Mouse (Mus musculus): ENCODE results near the gene Bend6. TPM values are rescaled to one million over a fixed set of nuclear protein-coding genes. Genes with fewer than 3 reads are reported as not detected.

Bend6 gene
- polyA plus RNA-seq (2015; fragmentation: Nextera tagmentation; extraction: Ambion mirVana): 0.88 and 1.3 TPM in 2 replicates

DNA sequence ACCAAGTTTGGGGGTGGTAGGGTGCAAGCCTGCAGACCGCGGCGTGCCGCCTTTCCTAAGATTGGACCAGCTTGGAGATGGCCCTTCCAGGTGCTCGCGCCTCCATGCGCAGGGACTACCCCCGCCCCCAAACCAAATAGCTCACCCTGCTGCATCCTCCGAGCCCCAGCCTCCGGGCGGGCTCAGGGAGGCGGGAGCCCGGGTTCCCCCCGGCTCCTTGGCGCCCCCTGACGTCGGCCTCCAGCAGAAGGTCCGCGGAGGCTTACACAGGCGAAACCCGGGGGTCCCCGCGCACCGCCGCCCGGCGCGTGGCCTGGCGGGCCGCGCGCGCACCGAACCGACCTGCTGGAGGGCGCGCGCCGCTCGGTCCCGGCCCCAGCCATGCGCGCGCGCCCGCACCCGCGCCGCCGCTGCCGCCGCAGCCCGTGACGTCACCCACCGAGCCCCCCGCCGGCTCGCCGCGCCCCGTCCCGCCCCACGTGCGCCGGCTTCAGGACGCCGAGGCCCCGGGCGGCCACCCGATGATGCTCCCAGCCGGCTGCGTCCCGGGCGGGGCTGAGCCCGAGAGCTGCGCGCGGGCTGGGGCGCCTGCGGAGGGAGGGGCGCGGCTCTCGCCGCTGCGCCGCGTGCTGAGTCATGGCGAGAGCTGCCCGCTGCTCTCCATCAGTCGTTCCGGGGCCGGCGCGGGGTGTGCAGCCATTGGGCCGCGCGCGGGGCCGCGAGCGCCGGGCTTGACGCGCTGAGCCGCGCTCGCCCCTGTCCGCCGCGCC, at the start of gene Bend6:
Bend6 (minus strand) TSS at position 396 of the 770 bp plus-strand sequence.
- under 1% methylated on average over 90 of the region's 110 CpGs for WGBS
- H3K4me2 ChIP-seq (replicated peaks): peak within 1 kb of the TSS; percentile 98
- peak within 1 kb of the TSS; percentile 42 for H3K9ac ChIP-seq
- H3K36me3 ChIP-seq: no peaks in the 10 kb centered on the region
- H3K9me3 ChIP-seq: no peaks in the 10 kb centered on the region
- H3K27ac ChIP-seq: no peak within 1 kb of the TSS
- ATAC-seq: peak; percentile 91
- H3K27me3 ChIP-seq (replicated peaks): peaks cover 35% of the 10 kb centered on the region
- H3K4me1 ChIP-seq (replicated peaks): peaks cover 16% of the 10 kb centered on the region
- peak within 1 kb of the TSS; percentile 59 for H3K4me3 ChIP-seq (replicated peaks)

DNA sequence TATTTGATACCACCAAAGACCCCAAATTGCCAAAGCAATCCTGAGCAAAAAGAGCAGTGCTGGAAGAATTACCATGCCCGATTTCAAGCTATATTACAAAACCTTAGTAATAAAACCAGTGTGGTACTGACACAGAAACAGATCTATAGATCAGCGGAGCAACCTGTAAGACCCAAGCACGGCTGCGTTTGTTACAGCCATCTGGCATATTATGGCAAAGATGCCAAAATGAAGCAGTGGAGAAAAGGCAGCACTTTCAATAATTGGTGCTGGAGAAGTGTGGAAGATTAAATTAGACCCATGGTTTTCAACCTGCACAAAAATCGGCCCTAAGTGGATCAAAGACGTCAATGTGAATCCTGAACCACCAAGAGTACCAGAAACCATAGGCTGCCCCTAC, 48.0 kb upstream of the Bend6 start:
- Histone ChIP-seq H3K4me1 (replicated peaks) (no peaks in the 10 kb centered on the region), H3K36me3 (no peaks in the 10 kb centered on the region), H3K27me3 (replicated peaks) (no peaks in the 10 kb centered on the region), H3K4me2 (replicated peaks) (no peak overlapping the region), H3K9me3 (no peaks in the 10 kb centered on the region), H3K27ac (no peak overlapping the region), H3K4me3 (replicated peaks) (no peak overlapping the region), H3K9ac (no peak overlapping the region)
- ATAC-seq: no peak
- 92% methylated on average over 6 of the region's 6 CpGs for WGBS

DNA sequence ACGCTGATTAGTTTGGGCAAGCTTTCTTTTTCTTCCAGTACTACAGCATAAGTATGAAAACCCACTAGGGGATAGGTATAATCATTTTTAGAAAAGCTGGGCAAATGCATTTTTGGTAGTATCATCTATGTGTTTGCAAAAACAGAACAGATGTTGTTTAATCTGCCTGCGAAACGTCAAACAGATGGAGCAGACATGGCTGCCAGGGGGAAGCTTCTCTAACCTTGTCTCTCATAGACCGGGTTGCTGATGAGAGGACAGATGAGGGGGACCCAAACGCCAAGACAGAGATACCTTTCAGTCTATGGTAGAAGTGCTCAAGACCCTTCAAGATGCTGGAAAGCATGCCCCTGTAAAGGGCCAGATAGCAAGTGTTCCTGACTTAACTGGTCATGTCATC, 40.9 kb upstream of the Bend6 start:
- no peak overlapping the region for H3K9ac ChIP-seq
- ATAC-seq: no peak
- whole genome bisulfite sequencing: 89% methylated on average over 5 of the region's 5 CpGs

DNA sequence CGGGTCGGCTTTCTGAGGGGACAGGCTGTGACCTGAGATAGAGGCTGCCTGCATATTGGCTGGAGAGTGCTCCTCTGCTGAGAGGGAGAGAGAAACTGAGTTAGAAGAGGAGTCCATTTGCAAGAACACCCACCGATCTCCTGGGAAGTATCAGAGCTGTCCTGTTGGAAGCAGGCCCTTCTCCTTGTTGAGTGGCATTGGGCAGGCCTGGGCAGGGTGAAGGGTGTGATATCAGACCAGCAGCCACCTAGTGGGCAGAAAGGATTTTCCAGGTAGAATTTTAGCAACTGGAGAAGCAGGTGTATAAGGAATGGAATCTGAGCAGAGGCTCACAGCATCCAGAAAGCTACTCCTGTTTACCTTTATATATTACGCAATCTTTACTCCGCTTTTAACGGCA, 40.2 kb upstream of the Bend6 start:
- 84% methylated on average over 6 of the region's 6 CpGs for WGBS
- no peak for ATAC-seq
- Histone ChIP-seq H3K27ac (no peak overlapping the region), H3K9ac (no peak overlapping the region), H3K9me3 (no peaks in the 10 kb centered on the region), H3K4me3 (replicated peaks) (no peak overlapping the region), H3K4me1 (replicated peaks) (no peaks in the 10 kb centered on the region), H3K36me3 (no peaks in the 10 kb centered on the region), H3K27me3 (replicated peaks) (no peaks in the 10 kb centered on the region), H3K4me2 (replicated peaks) (no peak overlapping the region)

More for the DNA sequence above, 40.9 kb upstream of the Bend6 start:
- Histone ChIP-seq H3K4me2 (replicated peaks) (no peak overlapping the region), H3K36me3 (no peaks in the 10 kb centered on the region), H3K27ac (no peak overlapping the region), H3K4me1 (replicated peaks) (no peaks in the 10 kb centered on the region), H3K4me3 (replicated peaks) (no peak overlapping the region), H3K27me3 (replicated peaks) (no peaks in the 10 kb centered on the region), H3K9me3 (no peaks in the 10 kb centered on the region)

DNA sequence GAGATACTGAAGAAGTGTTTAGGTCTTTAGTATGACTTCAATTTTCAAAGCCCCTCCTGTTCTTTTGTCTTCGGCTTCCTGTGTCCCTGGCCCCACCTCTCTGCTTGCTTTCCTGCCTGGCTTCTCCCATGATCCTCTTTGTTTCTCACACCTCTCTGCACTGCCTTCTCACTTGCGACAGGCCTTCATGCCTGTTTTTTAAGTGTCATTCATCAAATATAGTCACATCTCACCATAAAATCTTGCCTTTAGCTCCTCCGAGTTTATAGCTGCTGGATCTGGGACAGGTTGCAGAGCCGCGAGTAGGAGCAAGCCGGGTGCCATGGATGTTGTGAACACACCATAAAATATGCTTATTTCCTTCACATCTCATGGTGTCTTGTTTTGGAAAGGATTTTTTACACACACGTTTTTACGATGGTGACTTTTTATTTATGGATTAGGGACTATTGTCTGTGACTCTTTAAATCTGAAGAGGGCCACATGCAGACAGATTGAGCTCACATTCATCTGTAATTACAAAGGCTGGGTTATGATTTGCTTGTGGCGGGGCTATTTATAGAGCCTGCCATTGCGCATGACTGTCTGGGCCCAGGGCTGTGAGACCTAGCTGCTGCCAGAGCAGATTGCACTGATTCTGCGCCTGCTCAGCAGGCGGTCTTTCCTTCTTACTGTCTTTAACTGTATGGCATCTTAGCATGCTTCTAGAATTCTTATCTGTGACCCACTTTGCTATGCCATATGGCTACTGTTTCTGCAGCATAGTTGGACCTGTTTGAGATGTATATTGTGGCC, 39.2 kb upstream of the Bend6 start:
- Histone ChIP-seq H3K36me3 (no peaks in the 10 kb centered on the region), H3K27me3 (replicated peaks) (no peaks in the 10 kb centered on the region), H3K4me1 (replicated peaks) (no peaks in the 10 kb centered on the region), H3K27ac (no peak overlapping the region), H3K4me3 (replicated peaks) (no peak overlapping the region), H3K4me2 (replicated peaks) (no peak overlapping the region), H3K9me3 (no peaks in the 10 kb centered on the region), H3K9ac (no peak overlapping the region)
- WGBS: 75% methylated on average over 12 of the region's 12 CpGs
- no peak for ATAC-seq

DNA sequence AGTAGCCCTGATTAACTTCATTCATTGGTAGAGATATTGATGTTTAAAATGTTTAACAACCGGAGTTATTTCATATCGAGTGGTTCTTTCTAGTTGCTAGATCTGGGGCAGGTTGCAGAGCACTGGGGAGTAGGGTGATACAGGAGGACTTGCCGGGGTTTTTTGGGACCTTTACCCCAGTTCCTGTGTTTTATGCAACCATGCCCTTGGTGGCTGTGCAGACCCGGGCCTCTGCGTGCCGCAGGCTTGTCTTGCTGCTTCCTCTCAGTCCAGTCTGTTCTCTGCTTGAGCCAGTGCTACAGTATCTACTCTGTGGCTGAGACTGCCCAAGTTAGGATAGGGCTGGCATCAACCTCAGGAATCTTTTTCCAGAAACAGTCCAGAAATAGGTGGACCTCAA, 38.1 kb upstream of the Bend6 start:
- Histone ChIP-seq H3K27ac (no peak overlapping the region), H3K36me3 (no peaks in the 10 kb centered on the region), H3K4me1 (replicated peaks) (no peaks in the 10 kb centered on the region), H3K9ac (no peak overlapping the region), H3K4me2 (replicated peaks) (no peak overlapping the region), H3K4me3 (replicated peaks) (no peak overlapping the region), H3K9me3 (no peaks in the 10 kb centered on the region), H3K27me3 (replicated peaks) (no peaks in the 10 kb centered on the region)
- no peak for ATAC-seq
- 90% methylated on average over 6 of the region's 6 CpGs for WGBS

DNA sequence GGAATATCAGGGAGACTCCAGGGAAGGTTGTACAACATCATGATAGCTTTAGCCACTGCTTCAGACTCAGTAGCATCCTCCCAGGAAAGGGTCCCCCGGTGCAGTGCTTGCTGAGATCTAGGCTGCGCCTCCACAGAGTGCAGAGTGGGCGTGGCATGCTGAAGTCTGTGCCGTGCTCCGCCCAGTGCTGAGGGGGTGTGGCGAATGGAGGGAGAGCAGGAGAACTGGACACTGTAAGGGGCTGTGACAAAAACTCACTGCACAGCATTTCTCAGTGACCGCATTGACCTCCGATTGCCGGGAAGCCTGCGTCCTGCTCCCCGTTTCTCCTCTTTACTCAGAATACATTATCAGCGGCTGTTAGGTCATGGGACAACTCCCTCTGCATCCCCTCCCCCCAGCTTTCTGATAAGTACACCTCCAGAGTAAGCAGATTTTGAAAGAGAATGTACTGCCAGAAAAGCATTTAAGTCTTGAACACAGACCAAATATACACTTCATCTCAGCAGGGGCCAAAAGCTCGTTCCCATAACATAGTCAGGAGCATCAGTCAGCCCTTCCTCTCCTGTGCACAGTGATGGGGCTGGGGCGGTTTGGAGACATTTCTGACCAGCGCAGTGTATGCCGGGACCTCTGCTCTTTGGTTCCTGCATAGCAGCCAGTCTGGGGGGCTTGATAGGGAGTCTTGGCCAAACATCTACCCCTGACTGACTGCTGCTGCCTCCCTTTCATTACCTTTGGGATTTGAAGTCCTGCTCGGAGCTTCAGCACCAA, 37.5 kb upstream of the Bend6 start:
- Histone ChIP-seq H3K4me3 (replicated peaks) (no peak overlapping the region), H3K9ac (no peak overlapping the region), H3K36me3 (no peaks in the 10 kb centered on the region), H3K27ac (no peak overlapping the region), H3K4me2 (replicated peaks) (peak overlapping the region; percentile 43; the same call in 1 of the 2 replicates), H3K4me1 (replicated peaks) (no peaks in the 10 kb centered on the region), H3K9me3 (no peaks in the 10 kb centered on the region), H3K27me3 (replicated peaks) (no peaks in the 10 kb centered on the region)
- 53% methylated on average over 17 of the region's 17 CpGs for WGBS
- peak; percentile 91 for ATAC-seq

DNA sequence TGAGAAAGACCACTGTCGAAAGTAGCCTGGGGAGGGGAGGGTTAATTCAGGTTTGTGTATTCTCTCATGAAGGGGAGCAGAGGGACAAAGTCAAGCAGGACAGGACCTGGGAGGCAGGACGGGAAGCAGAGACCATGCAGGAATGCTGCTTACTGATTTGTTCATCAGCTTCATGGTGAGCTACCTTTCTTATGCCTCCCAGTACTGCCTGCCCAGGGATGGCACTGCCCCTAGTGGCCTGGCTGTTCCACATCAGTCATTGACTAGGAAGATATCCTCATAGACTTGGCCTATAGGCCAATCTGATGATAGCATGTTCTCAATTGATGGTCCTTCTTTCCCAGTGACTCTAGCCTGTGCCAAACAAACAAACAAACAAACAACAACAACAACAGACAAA, 36.3 kb upstream of the Bend6 start:
- no peaks in the 10 kb centered on the region for H3K27me3 ChIP-seq (replicated peaks)
- no peak overlapping the region for H3K4me2 ChIP-seq (replicated peaks)
- 76% methylated on average over 2 of the region's 2 CpGs for WGBS
- H3K36me3 ChIP-seq: no peaks in the 10 kb centered on the region
- H3K27ac ChIP-seq: no peak overlapping the region
- H3K9me3 ChIP-seq: no peaks in the 10 kb centered on the region
- H3K4me1 ChIP-seq (replicated peaks): no peaks in the 10 kb centered on the region
- no peak overlapping the region for H3K9ac ChIP-seq
- no peak for ATAC-seq
- no peak overlapping the region for H3K4me3 ChIP-seq (replicated peaks)

DNA sequence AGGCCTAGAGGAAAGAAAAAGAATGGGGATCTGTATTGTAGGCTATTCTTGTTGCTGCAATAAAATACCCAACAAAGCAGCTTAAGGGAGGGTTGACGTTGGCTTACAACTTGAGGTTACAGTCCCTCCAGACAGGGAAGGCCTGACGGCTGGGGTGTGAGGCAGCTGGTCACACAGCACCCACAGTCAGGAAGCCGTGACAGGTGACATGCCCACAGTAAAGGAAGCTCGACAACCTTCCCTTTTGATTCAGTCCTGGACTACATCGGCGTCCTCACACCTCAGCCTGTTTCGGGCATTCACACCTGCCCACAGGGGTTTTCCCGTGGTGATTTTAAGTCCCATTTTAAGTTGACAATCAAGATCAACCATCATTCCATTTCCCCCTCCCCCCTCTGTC, 35.0 kb upstream of the Bend6 start:
- H3K27me3 ChIP-seq (replicated peaks): no peaks in the 10 kb centered on the region

DNA sequence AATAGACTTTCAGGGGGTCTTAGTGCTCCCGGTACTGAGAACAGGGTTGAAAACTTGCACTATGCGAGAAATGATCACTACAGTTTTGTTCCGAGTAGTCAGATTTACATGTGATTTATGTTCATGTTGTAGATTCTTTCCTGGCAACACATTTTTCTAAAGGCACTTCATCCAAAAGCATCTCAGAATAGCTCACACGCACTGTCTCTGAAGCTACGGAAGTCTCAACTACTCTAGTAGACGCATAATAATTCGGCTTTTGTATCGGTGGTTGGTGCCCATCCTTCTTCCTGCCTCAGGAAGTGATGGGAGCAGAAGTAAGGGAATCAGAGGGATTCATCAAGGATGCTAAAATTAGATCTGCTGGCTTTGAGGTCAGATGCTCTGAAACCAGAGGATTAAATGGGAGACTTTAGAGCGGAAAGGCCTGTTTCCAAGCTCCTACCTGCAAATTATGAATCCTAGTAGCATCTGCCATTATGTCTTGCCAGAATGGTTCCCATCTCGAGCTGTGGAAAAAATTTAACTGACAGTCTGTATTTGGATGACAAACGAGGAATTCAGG, 32.8 kb upstream of the Bend6 start:
- H3K4me3 ChIP-seq (replicated peaks): no peak overlapping the region
- no peaks in the 10 kb centered on the region for H3K9me3 ChIP-seq
- no peak for ATAC-seq
- 78% methylated on average over 11 of the region's 11 CpGs for WGBS
- no peaks in the 10 kb centered on the region for H3K27me3 ChIP-seq (replicated peaks)
- H3K4me2 ChIP-seq (replicated peaks): no peak overlapping the region
- no peaks in the 10 kb centered on the region for H3K36me3 ChIP-seq
- H3K9ac ChIP-seq: no peak overlapping the region
- no peaks in the 10 kb centered on the region for H3K4me1 ChIP-seq (replicated peaks)
- no peak overlapping the region for H3K27ac ChIP-seq

More for the DNA sequence above, 35.0 kb upstream of the Bend6 start:
- H3K4me2 ChIP-seq (replicated peaks): no peak overlapping the region
- no peak overlapping the region for H3K4me3 ChIP-seq (replicated peaks)
- H3K9ac ChIP-seq: no peak overlapping the region
- ATAC-seq: no peak
- no peaks in the 10 kb centered on the region for H3K36me3 ChIP-seq
- H3K27ac ChIP-seq: no peak overlapping the region
- no peaks in the 10 kb centered on the region for H3K9me3 ChIP-seq
- 90% methylated on average over 8 of the region's 8 CpGs for WGBS
- H3K4me1 ChIP-seq (replicated peaks): no peaks in the 10 kb centered on the region

DNA sequence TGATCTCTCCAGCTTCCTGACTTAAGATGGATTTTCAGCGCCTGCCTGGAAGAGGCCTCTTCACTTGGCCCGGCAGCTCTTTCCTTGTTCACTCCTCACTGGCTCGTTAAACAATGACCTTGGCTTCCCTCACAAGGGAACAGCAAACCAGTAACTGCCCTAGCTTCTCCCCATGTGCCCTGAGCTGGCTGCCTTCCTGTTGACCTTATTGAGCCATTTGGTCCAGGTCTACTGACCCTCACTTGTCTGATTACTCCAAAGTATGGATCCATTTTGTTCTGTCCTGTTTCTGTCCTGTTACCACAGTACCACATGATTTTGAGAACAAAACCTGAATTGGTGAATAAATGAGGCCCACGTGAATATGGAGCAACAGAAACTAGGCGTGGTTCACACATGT, 32.2 kb upstream of the Bend6 start:
- WGBS: 71% methylated on average over 5 of the region's 5 CpGs
- H3K4me2 ChIP-seq (replicated peaks): no peak overlapping the region
- H3K4me1 ChIP-seq (replicated peaks): no peaks in the 10 kb centered on the region
- H3K27me3 ChIP-seq (replicated peaks): no peaks in the 10 kb centered on the region
- no peak overlapping the region for H3K27ac ChIP-seq
- no peaks in the 10 kb centered on the region for H3K36me3 ChIP-seq
- ATAC-seq: no peak
- H3K9ac ChIP-seq: no peak overlapping the region
- H3K4me3 ChIP-seq (replicated peaks): no peak overlapping the region
- H3K9me3 ChIP-seq: no peaks in the 10 kb centered on the region

DNA sequence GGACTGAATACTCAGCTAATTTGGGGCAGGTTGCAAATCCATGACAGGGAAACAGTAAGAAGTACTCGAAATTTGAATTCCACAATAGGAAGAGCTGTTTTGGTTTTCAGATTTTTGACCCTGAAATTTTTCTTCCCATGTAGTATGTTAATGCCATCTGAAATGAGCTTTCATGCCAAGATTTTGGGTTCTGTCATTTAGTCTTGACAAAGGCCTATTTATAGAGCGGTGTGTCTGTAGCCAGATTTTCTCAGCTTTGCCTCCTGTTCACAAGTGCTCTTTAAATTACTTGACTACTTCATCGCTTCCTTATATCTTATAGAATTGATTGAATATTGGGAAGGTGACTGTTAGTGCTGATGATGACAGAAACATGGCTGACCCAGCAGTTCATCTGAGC, 28.3 kb upstream of the Bend6 start:
- ATAC-seq: no peak
- Histone ChIP-seq H3K9me3 (no peaks in the 10 kb centered on the region), H3K27me3 (replicated peaks) (no peaks in the 10 kb centered on the region), H3K27ac (no peak overlapping the region), H3K4me1 (replicated peaks) (no peaks in the 10 kb centered on the region), H3K4me3 (replicated peaks) (no peak overlapping the region), H3K4me2 (replicated peaks) (no peak overlapping the region), H3K36me3 (no peaks in the 10 kb centered on the region), H3K9ac (no peak overlapping the region)
- 88% methylated on average over 3 of the region's 3 CpGs for WGBS

All from intestine, embryonic 15.5 days (tissue).